Mouse (Mus musculus) midbrain, embryonic 14.5 days (tissue): Measurements from ENCODE around the gene Sdccag8. TPM values are rescaled to one million over a fixed set of nuclear protein-coding genes. Genes with fewer than 3 reads are reported as not detected.

Experiments used
- ATAC-seq: fragments of 200-750 bp; cut with Nextera tagmentation; 2 replicates; pipeline ENCODE4 v1.8.0; 2017; ENCODE audit warnings: moderate number of reproducible peaks, moderate library complexity; ENCODE audit not compliant: low FRiP score, low TSS enrichment
- DNase-seq: peaks from one replicate; pipeline ENCODE4 v3.0.0-alpha.2; 2015
- H3K27ac ChIP-seq: fragments of 300-500 bp; sonication (generic); replicated peaks from 2 replicates; pipeline ENCODE4 v1.5.1; 2014; ENCODE audit warnings: mild to moderate bottlenecking, low read depth, low read length, moderate library complexity
- H3K27me3 ChIP-seq: fragments of 300-500 bp; sonication (generic); 2 replicates; pipeline ENCODE4 v1.6.1; 2014; ENCODE audit warnings: low read length, control low read depth, mixed read lengths; ENCODE audit not compliant: control insufficient read depth, insufficient read depth
- H3K36me3 ChIP-seq: fragments of 300-500 bp; sonication (generic); 2 replicates; pipeline ENCODE4 v1.6.1; 2014; ENCODE audit warnings: low read length, control low read depth; ENCODE audit not compliant: control insufficient read depth, insufficient read depth
- H3K4me1 ChIP-seq: fragments of 300-500 bp; sonication (generic); 2 replicates; pipeline ENCODE4 v1.6.1; 2014; ENCODE audit warnings: mild to moderate bottlenecking, antibody characterized with exemption, low read length, control low read depth; ENCODE audit not compliant: control insufficient read depth, insufficient read depth
- H3K4me2 ChIP-seq: fragments of 300-500 bp; sonication (generic); 2 replicates; pipeline ENCODE4 v1.6.1; 2014; ENCODE audit warnings: mild to moderate bottlenecking, low read length, moderate library complexity
- H3K4me3 ChIP-seq: fragments of 300-500 bp; sonication (generic); replicated peaks from 2 replicates; pipeline ENCODE4 v1.5.1; 2014; ENCODE audit warnings: low read depth, low read length
- H3K9ac ChIP-seq: fragments of 300-500 bp; sonication (generic); replicated peaks from 2 replicates; pipeline ENCODE4 v1.6.1; 2014; ENCODE audit warnings: mild to moderate bottlenecking, low read length, moderate library complexity
- H3K9me3 ChIP-seq: fragments of 300-500 bp; sonication (generic); 2 replicates; pipeline ENCODE4 v1.6.1; 2016; ENCODE audit warnings: low read length, control low read depth, mixed read lengths; ENCODE audit not compliant: control insufficient read depth
- WGBS: fragments of 180-500 bp; shearing (Covaris S2); extraction: QIAGEN DNeasy Blood & Tissue Kit; methylation state at CpG from one replicate; pipeline ENCODE4 v1.1.7; 2014; 5-methylcytosine and 5-hydroxymethylcytosine counted together
- polyA plus RNA-seq: library from polyadenylated mRNA; unstranded; fragments of >200 nt; fragmentation: Nextera tagmentation; extraction: Ambion mirVana; gene quantifications from 2 replicates; pipeline ENCODE4 v1.2.1, GENCODE M21; 2014

Sdccag8 gene
- polyA plus RNA-seq, 1 experiment from 2014 or later = 23.5 TPM

DNA sequence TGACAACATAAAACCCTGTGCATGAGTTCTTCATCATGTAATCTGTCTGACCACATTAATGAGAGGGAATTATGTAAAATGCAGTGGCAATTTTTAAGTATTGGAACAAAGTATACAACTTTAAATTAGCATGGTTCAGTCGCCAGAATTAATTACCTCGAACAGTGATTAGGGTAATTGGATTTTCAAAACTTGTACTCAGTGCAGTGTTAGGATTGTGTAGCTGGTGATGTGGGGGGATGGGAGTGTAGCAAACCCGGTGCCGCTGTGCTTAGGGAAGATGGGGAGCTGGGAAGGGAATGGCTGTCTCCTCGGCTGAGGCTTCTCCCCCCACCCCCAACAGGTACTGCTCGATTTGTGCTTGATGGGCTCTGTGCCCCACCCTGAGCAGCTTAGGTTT, 188.5 kb downstream of the Sdccag8 start:
- ATAC-seq (no peak; the same call in 1 of the 2 replicates), DNase-seq (no peak)
- H3K9me3 ChIP-seq = no peaks in the 10 kb centered on the region
- 44% methylated on average over 6 of the region's 6 CpGs for WGBS
- no peak overlapping the region for H3K27ac ChIP-seq
- H3K27me3 ChIP-seq = no peaks in the 10 kb centered on the region
- H3K4me2 ChIP-seq = no peak overlapping the region
- H3K9ac ChIP-seq = no peak overlapping the region
- no peaks in the 10 kb centered on the region for H3K36me3 ChIP-seq
- no peak overlapping the region for H3K4me3 ChIP-seq
- peaks cover 24% of the 10 kb centered on the region for H3K4me1 ChIP-seq

DNA sequence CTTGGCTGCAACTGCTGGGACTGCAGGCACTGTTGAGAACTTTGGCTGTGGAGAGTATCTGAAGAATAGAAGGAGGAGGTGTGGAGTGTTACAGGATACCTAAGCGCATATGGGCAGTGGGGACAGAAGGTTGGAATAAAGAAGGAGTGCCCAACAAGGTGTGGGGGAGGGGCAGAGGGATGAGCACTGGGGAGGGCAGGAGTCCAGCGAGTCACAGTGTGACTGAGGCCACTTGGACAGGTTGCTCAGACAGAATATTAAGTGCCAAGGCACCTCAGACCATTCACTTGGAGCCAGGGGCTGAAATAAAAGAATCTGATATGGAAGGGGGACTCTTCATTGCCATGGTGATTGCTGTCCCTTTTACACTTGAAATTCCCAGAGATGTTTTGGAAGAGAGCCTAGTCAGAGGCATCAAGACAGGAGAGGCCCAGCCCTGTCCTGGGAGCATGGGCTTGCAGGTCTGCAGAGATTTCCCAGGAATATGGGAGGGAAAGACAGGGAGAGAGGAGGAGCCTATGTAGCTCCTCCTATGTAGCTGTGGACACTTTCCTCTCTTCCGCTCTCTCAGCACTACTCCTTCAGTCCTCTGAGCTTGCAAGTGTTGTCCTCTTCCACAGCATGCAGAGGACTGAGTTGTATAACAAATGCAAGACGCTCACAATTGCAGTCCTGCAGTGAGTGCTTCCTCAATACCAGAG, 189.7 kb downstream of the Sdccag8 start:
- Histone ChIP-seq H3K4me2 (no peak overlapping the region), H3K9ac (no peak overlapping the region), H3K9me3 (no peaks in the 10 kb centered on the region), H3K27ac (peak overlapping the region; percentile 10; the same call in 1 of the 2 replicates), H3K4me1 (peaks cover 14% of the 10 kb centered on the region), H3K4me3 (no peak overlapping the region), H3K36me3 (no peaks in the 10 kb centered on the region), H3K27me3 (no peaks in the 10 kb centered on the region)
- ATAC-seq (peak; percentile 13), DNase-seq (no peak)
- WGBS = 63% methylated on average over 4 of the region's 4 CpGs

DNA sequence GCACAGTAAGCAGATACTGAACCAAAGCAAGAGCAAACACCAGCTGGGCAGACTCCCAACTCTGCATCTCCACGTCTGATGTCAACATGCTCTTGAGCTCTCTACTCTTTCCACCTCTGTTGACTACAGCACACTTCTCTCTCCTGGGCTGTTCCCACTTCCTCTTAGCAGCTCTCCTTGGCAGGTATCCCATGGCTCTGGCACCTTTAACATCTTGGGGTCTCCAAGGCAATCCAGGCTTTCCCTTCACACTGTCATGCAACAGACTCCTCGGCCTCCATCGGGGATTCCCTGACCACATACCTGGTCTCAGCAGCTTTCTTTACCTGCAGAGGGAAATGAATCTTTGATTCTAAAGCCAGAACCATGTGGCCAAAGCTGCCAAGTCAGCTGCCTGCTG, 192.9 kb downstream of the Sdccag8 start:
- ATAC-seq (no peak), DNase-seq (no peak)
- 98% methylated on average over 3 of the region's 3 CpGs for WGBS
- H3K27ac ChIP-seq = no peak overlapping the region
- H3K9me3 ChIP-seq = no peaks in the 10 kb centered on the region
- H3K27me3 ChIP-seq = no peaks in the 10 kb centered on the region
- no peaks in the 10 kb centered on the region for H3K36me3 ChIP-seq
- no peak overlapping the region for H3K4me3 ChIP-seq
- peaks cover 33% of the 10 kb centered on the region for H3K4me1 ChIP-seq
- no peak overlapping the region for H3K9ac ChIP-seq
- H3K4me2 ChIP-seq = no peak overlapping the region

DNA sequence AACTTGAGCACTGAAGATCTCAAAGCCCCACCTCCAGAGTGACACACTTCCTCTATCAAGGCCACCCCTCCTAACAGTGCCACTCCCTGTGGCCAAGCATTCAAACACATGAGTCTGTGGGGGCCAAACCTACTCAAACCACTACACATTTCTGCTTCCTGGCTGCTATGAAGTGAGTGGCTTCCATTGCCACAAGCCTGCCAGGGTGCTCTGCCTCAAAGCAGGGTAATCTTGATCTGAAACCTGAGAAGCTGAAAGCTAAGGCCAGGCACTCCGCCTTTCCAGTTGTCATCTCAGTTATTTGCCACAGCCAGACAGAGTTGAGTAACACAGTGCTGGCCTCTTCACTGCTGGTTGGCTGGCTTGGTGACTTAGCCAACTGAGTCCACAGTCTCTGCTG, 194.3 kb downstream of the Sdccag8 start:
- Histone ChIP-seq H3K27me3 (no peaks in the 10 kb centered on the region), H3K4me3 (no peak overlapping the region), H3K9me3 (no peaks in the 10 kb centered on the region), H3K36me3 (no peaks in the 10 kb centered on the region), H3K4me2 (no peak overlapping the region), H3K27ac (no peak overlapping the region), H3K9ac (no peak overlapping the region), H3K4me1 (peaks cover 27% of the 10 kb centered on the region)
- ATAC-seq (no peak), DNase-seq (no peak)
- 69% methylated on average over 1 of the region's 1 CpGs for WGBS

GRCm38 (mm10) chr1:177010041-177010440, 195.6 kb downstream of the Sdccag8 start:
- Histone ChIP-seq H3K4me2 (no peak overlapping the region), H3K36me3 (no peaks in the 10 kb centered on the region), H3K4me1 (peaks cover 31% of the 10 kb centered on the region), H3K27me3 (no peaks in the 10 kb centered on the region), H3K4me3 (no peak overlapping the region), H3K9me3 (no peaks in the 10 kb centered on the region), H3K9ac (no peak overlapping the region), H3K27ac (peak overlapping the region; percentile 71; the same call in 1 of the 2 replicates)
- DNase-seq = no peak
- ATAC-seq = no peak
- WGBS = 17% methylated on average over 3 of the region's 3 CpGs

GRCm38 (mm10) chr1:177010607-177011302, 196.3 kb downstream of the Sdccag8 start:
- H3K9ac ChIP-seq = peak overlapping the region; percentile 17; the same call in 1 of the 2 replicates
- DNase-seq (no peak), ATAC-seq (peak; percentile 29; the same call in 1 of the 2 replicates)
- H3K4me3 ChIP-seq = no peak overlapping the region
- H3K36me3 ChIP-seq = no peaks in the 10 kb centered on the region
- H3K9me3 ChIP-seq = no peaks in the 10 kb centered on the region
- H3K4me2 ChIP-seq = no peak overlapping the region
- no peaks in the 10 kb centered on the region for H3K27me3 ChIP-seq
- 22% methylated on average over 6 of the region's 6 CpGs for WGBS
- peaks cover 31% of the 10 kb centered on the region for H3K4me1 ChIP-seq
- H3K27ac ChIP-seq = peak overlapping the region; percentile 71

GRCm38 (mm10) chr1:177011688-177012087, 197.2 kb downstream of the Sdccag8 start:
- H3K4me2 ChIP-seq = no peak overlapping the region
- no peak overlapping the region for H3K4me3 ChIP-seq
- DNase-seq (no peak), ATAC-seq (no peak)
- peak overlapping the region; percentile 71 for H3K27ac ChIP-seq
- no peaks in the 10 kb centered on the region for H3K36me3 ChIP-seq
- H3K27me3 ChIP-seq = no peaks in the 10 kb centered on the region
- H3K4me1 ChIP-seq = peaks cover 39% of the 10 kb centered on the region
- H3K9ac ChIP-seq = no peak overlapping the region
- H3K9me3 ChIP-seq = no peaks in the 10 kb centered on the region
- 82% methylated on average over 13 of the region's 13 CpGs for WGBS

- Histone ChIP-seq H3K27ac (no peak overlapping the region), H3K9ac (no peak overlapping the region), H3K27me3 (no peaks in the 10 kb centered on the region), H3K4me2 (no peak overlapping the region), H3K4me3 (no peak overlapping the region), H3K36me3 (no peaks in the 10 kb centered on the region), H3K4me1 (peaks cover 40% of the 10 kb centered on the region), H3K9me3 (no peaks in the 10 kb centered on the region)
- DNase-seq = no peak
- ATAC-seq = no peak
- 59% methylated on average over 3 of the region's 3 CpGs for WGBS
Observed at GRCm38 (mm10) chr1:177012774-177013173, 198.3 kb downstream of the Sdccag8 start.

DNA sequence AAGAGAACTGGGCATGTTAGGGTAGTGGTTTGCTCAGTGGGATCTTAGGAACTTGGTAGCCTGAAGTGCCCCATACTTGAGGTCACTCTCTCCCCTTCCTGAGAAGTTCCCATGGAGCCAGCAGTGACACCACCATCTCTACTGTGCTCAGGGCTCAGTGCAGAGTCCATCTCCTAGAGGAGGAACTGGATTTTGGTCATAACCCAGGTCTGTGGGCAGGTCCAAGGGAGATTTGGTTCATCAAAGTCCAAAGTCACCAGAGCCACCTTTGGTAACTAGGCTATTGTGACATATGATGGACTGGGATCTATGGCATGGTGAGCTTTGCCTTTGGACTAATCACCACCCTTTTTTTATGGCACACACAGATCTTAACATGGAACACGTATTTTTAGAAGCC, 198.9 kb downstream of the Sdccag8 start:
- ATAC-seq (no peak), DNase-seq (no peak)
- Histone ChIP-seq H3K27me3 (no peaks in the 10 kb centered on the region), H3K9me3 (no peaks in the 10 kb centered on the region), H3K9ac (no peak overlapping the region), H3K4me3 (no peak overlapping the region), H3K4me2 (no peak overlapping the region), H3K27ac (no peak overlapping the region), H3K36me3 (peaks cover 4% of the 10 kb centered on the region; the same call in 1 of the 2 replicates), H3K4me1 (peaks cover 40% of the 10 kb centered on the region)
- WGBS = 79% methylated on average over 1 of the region's 1 CpGs
